Mouse (Mus musculus) layer of hippocampus, adult 9-10 months (tissue): ENCODE measurements around the gene Acot8.
"Not testable (repeated sequence)": the region's sequence is repeated elsewhere in the genome, so short reads cannot be mapped to it uniquely, and the experiment has no call there.

Experiments
- DNase-seq: peaks from one replicate; pipeline ENCODE4 v3.0.0; 2022; ENCODE audit warnings: low spot score

The Acot8 gene

DNA sequence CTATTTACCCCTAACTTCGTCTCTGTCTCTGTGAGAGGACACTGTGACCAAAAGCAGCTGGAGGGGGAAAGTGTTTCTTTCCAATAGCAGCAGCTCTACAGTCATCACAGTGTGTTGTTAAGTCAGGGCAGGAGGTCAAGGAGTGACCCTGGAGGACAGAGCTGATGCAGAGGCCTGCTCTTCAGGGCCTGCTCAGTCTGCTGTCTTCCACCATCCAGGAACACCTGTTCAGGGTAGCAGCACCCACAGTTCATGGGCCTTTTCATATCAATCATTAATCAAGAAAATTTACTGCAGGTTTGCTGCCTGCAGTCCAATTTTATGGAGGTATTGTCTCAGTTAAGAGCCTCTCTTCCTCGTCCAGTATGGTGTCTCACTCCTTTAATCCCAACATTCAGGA, 8.9 kb upstream of the Acot8 start:
- no peak for DNase-seq

DNA sequence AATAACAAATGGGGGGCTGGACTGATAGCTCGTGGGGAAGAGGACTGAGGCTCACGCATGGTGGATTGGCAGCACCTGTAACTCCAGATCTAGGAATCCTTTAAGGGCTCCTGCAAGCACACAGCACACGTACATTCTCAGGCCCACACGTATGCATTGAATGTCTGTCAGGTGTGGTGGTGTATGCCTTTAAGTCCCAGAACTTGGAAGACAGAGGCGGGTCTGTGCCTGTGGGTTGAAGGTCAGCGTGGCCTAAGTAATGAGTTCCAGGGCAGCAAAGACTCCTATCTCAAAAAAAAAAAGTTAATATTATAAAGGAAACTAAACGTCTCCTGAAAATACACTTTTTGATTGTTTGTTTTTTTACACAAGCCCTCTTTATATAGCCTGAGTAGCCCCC, 1.9 kb upstream of the Acot8 start:
- DNase-seq = no peak

DNA sequence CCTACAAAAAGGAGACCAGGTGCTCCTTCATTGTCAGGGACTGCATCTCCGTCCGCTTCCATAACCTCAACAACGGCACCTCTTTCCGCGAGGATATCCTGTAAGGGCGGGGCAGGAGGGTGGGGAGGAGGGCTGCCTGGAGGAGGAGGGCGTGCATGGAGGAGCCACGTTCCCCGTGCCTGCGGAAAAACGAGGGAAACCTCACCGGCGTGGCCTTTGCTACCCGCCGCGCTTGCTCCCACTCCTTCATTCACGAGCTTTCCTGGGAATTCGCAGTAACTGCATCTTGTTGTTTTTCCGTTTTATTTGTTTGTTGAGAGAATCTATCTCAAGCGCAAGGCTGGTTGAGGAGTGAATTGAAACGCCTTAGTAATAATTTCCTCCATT, 643 bp upstream of the Acot8 start:
- no peak for DNase-seq

DNA sequence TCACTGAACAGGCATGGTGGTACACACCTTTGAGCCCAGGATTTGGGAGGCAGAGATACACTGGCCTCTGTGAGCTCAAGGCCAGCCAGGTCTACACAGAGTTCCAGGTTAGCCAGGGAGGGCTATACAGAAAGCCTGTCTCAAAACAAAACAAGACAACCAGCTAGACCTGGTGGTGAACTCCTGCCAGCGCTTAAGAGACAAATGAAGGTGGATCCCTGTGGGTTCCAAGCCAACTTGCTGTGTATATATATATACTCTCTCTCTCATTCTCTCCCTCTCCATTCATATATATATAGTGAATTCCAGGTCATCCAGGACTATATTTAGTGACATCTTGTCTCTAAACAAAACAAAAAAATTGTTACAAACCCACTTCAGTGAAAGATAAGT, 765 bp downstream of the Acot8 start:
- no peak for DNase-seq

DNA sequence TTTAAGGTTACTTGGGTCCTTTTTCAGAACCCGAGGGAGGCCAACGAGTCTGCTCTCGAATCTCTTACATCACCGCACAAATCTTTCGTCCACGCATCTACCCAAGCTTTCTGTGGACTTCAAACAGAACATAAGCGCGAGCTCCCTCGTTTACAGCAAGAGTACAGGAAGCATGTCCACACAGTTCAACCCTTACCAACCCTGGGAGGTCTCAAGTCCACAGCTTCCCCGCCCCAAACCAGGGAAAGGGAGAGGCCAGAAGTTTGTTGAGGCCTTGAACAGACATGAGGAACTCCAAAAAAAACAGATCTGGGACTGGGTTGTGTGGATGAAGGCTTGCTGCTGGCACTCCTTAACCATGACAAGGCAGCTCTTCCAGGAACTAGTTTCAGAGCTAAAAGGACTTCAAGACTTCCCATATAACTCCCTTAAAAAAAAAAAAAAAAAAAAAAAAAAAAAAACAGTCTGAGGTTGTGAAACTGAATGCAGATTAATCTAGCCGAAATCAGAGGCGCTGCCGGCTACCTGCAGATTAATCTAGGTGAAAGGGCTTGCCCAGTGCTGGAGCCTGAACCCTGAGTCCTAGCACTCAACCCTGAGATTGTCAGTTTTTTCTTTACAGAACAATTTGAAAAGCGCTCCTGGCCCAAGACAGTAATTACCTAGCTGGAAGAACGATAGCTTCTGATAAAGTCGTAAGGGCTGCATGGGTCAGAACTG, 1.3 kb downstream of the Acot8 start:
- DNase-seq = no peak

DNA sequence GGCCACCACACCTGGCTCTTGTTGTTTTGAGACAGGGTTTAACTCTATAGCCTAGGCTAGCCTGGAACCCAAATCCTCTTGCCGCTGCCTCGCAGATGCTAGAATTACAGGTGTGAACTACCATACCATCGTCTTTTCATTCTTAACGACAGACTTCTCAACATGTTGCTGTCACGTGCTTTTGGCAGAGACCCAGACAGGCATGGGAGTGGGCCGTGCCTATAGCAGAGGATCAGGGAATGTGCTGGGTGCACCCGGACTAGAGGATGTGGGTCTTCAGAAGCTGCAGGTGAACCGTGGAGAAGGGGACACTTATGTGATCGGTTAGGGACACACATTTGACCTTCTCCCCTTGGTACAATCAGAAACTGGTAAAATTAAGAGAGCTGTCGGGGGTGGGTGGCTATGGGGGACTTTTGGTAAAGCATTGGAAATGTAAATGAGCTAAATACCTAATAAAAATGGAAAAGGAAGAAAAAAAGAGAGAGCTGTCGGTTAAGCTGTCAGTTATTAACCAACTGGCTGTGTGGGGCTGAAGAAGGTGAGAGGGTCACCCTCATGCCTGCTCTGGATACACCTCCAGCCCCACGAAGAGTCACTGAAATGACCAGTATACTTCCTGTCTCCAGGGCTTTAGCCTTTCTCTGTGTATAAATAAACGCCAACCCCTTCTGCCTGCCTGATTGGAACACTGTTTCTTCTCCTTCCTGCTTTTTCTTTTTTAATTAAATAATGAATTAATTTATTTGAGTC, 4.3 kb downstream of the Acot8 start:
- DNase-seq = no peak

DNA sequence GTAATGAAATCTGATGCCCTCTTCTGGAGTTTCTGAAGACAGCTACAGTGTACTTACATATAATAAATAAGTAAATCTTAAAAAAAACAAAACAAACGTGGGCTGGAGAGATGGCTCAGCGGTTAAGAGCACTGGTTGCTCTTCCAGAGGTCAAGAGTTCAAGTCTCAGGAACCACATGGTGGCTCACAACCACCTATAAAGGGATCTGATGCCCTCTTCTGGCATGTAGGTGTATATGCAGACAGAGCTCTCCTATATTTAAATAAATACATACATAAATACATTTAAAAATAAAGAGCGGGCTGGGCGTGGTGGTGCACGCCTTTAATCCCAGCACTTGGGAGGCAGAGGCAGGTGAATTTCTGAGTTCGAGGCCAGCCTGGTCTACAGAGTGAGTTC, 6.1 kb downstream of the Acot8 start:
- DNase-seq = not testable (repeated sequence)

DNA sequence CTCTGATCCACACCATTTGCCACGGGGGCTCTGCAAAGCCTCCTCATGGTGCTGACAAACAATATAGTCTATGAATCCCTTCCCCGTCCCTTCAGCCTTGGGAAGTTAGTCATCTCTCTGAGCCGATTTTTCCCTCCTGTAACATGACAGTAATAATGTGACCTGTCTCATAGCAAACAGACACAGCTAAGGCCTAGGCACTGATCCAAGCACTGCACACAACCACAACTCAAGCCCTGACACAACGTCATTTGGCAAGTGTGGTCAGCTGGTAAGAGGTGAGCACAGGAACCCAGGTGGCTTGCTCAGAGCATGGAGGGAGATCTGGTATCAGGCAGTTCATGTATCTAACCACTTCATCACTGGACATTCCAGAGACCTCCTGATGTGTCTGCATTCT, 8.8 kb downstream of the Acot8 start:
- DNase-seq = no peak

DNA sequence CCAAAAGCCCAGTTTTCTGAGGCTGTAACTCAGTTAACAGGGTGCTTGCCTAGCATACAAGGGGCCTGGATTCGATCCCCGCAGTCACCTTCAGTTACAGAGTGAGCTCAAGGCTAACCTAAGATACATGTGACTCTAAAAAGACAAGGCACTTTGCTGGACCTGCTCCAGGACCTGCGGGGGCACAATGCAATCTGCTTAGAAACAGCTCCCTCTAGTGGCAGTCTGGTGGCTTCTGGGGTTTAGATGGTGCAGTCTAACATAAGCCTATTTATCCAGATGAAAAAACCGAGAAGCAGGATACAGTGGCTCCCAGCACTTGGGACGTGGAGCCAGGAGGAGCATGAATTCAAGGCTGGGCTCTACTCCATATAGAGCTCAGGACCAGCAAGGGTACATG, 10.4 kb downstream of the Acot8 start:
- DNase-seq = peak; percentile 79

DNA sequence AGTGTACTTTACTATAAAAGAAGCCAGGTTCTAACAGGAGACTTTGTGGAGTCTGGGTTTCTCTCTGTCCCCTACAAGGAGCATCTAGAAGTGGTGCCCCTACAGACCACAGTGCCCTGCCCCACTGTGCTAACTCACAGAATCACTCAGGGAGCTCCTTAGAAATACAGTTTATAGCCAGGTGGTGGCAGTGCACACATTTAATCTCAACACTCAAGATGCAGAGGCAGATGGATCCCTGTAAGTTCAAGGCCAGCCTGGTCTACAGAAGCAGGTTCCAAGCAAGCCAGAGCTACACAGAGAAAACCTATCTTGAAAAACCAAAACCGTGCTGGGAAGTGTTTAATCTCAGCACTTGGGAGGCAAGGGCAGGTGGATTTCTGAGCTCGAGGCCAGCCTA, 10.9 kb downstream of the Acot8 start:
- no peak for DNase-seq

DNA sequence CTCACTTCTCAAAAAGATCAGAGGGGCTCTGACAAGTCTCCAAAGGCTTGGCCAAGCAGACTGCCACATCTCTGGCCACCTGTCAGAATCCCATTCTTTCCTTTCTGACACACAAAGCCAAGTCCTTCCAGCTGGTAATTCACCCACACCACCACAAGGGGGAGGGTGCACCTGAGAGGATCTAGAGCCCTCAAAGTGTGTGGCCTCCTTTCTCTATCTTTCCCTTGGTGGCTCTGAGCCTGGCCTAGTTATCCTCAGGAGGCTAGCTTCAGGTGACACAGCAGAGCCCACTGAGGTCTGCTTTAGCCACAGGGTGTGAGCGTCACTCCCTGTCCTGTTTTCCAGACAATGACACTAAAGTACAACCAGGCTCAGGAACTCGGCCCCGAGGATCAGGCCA, 11.4 kb downstream of the Acot8 start:
- DNase-seq = no peak

DNA sequence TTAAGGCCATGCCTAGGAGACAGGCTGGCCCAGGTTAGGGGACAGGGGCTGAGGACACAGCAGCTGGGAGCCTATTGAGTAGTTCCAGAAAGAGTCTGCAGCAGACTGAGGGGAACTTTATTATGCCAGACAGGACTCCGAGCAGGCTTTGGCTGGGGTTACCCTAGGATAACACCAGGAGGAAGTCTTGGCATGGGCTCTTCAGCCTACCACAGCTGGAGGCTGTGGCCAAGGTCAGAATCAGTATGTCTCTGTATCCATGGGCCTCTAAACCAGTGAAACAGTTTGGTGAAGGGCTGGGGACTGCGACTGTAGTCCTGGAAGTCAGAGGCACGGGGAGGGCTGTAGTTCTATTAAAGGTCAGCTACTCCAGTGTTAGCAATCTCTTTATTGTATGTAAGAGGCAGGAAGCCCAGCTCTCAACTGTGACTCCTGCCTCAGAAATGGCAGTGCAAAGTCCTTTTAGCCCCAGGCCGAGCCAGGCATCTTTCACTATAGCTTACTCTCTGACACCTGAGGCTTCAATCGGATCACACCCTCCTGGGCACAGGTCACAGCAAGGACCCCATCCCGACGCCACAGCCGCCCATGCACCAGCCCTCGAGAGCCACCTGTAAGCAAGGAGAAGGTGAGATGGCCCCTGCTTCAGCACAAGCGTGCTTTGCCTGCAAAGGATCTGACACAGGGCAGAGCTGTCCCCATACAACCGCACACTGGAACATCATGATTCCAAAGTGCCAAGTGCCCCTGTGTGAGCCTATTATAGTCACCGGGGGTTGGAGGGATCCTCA, 12.1 kb downstream of the Acot8 start:
- no peak for DNase-seq

DNA sequence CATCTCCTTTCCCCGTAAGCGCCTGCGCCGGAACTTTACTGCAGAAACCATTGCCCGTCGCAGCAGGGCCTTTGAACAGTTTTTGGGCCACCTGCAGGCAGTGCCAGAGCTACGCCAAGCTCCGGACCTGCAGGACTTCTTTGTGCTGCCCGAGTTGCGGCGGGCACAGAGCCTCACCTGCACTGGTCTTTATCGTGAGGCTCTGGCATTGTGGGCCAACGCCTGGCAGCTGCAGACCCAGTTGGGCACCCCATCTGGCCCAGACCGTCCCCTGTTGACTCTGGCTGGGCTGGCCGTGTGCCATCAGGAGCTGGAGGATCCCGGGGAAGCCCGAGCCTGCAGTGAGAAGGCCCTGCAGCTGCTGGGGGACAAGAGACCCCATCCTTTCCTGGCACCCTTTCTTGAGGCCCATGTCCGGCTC, 12.8 kb downstream of the Acot8 start:
- DNase-seq = no peak

DNA sequence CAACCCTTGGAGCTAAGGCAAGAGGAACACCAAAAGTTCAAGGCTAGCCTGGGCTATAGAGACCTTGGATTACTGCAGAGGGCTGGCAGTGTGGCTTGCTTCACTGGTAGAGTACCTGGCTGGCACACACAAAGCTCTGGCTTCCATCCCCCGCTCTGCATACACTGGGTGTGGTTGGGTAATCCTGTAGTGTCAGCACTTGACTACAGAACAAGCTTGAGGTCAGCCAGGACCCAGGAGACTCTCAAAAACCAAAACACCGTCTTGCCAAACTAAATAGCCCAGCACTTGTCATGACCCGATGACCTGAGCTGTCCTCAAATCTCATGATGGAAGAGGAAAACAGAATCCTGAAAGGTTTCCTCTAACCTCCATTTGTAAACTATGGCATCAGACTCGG, 14.2 kb downstream of the Acot8 start:
- DNase-seq = no peak

DNA sequence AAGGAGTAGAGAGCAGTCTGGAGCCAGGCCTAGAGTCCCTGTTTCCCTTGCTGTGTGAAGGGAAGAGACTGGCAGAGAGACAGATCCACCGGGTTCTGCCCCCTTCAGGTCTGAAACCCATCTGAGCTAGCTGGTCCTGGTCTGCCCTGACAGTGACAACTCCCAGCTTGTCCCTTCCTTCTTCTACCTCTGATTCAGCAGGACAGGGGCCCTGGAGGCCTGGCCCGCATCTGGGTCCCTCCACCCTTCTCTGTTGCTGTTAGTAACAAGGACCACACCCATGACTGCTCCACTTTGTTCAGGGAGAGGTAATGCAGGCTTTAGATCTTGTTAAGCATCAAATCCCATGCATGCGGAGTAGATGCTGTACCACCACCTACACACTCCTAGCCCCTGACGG, 16.3 kb downstream of the Acot8 start:
- DNase-seq = no peak

DNA sequence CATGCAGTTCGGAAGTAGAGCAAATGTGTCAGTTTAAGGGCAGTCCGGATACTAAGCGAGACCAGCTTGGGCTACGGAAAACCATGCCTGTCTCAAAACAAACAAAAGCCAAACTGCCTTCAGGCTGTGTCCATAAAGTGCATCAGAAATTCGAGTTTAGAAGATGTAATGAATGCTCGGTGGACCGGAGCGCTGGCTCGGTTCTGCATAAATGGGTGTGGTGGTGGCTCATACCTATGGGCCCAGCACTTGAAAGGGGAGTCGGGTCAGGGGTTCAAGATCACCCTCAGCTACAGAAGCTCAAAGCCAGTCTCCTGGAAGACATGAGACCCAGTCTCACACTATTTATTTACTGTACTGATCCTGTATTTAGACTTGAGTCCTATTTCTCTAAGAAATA, 16.9 kb downstream of the Acot8 start:
- no peak for DNase-seq

DNA sequence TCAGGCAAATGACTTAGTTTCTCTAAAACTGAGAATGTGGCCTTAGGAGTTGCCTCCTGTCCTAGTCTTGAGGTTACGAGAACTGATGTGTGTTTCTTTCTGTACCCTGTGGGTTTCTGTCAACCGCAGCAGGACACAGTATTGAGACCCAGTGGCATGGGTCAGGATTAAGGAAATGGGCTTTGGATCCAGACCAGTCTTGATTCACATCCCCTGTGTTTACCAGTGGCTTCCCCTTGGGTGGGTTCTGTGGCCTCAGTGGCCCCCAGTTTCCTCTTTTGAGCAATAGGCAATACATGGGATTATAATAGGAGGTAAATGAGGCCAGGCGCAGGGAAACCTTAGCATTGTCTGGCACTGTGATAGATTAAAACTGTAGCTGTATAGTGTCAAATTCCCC, 17.6 kb downstream of the Acot8 start:
- no peak for DNase-seq

DNA sequence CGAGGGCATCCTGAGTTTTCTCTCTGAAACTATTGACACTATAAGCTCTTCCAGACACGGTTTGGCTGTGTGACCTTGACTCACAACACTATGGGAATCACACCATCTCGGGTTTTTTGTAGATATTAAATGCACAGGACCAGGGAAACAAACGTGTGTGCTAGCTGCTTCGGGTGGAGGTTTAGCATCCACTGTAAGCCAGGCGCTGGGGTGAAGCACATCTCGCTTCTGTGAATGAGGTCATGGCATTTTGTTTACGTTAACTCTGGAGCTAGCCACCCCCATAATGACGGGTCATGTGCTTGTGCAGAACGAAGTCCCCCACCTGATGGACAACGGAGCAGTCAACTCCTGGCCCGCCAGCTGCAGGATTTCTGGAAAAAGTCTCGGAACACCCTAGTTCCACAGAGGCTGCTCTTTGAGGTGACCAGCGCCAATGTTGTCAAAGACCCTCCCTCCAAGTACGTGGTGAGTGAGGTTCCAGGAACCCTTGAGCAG, 18.2 kb downstream of the Acot8 start:
- no peak for DNase-seq

DNA sequence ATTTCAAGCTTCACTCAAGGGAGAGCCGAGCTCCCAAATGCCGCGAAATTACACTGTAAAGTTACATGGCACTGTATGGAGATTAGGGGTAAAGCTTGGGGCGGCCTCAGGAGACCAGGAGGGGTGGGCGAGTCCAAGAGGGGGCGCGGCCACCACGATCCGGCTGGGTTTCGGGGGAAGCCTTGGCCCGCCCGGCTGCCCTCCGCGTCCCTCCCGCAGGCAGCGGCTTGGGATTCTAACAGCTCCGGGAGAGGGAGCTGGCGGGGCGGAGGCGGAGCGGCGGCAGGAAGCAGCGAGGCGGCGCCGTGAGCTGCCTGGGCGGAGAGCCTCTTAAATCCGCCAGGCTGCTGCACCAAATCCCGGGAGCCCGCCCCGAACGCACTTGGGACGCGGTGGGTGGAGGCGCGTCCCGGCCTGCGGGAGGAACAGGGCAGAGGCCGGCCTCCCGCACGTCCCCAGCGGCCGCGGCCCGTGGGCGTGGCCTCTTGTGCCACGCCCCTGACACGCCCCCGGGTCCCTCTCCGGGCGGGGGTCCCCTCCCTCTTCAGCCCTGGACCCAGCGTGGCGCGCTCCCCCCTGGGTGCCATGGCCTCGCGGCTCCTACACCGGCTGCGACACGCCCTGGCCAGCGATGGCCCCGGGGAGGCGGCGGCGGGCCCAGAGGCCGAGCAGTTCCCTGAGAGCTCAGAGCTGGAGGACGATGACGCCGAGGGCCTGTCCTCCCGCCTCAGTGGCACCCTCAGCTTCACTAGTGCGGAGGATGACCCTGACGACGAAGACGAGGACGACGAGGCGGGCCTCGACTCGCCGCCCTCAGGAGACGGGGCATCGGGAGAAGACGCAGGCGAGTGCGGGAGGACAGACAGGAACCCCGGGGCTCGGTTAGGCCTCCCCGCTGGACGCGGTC, 18.9 kb downstream of the Acot8 start, which contains the start of gene Snx21:
Snx21 (plus strand) TSS at position 343 of the 907 bp plus-strand sequence.
- no peak for DNase-seq

DNA sequence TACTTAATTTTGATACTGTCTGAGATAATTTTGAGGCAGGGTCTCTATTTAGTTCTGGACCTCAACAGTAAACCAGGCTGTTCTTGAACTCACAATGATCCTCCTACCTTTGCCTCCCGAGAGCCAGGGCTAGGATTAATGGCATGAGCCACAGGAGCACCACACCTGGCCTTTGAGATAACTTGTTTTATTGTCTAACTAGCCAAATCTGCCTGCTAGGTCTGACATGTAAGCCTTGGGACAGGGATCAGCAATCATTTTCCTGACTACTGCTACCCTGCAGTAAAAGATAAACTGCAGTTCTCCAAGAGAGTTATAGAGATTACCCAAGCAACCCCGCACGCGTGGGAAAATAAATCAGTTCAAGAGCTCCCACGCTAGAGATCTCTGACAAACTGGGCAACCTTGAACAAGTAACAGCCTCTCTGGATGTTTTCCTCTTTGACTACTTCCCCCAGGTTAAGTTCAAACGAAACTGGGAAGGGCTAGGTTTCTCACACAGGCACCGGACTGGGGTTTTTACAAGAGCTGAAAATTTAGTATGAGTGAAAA, 19.7 kb downstream of the Acot8 start:
- no peak for DNase-seq

DNA sequence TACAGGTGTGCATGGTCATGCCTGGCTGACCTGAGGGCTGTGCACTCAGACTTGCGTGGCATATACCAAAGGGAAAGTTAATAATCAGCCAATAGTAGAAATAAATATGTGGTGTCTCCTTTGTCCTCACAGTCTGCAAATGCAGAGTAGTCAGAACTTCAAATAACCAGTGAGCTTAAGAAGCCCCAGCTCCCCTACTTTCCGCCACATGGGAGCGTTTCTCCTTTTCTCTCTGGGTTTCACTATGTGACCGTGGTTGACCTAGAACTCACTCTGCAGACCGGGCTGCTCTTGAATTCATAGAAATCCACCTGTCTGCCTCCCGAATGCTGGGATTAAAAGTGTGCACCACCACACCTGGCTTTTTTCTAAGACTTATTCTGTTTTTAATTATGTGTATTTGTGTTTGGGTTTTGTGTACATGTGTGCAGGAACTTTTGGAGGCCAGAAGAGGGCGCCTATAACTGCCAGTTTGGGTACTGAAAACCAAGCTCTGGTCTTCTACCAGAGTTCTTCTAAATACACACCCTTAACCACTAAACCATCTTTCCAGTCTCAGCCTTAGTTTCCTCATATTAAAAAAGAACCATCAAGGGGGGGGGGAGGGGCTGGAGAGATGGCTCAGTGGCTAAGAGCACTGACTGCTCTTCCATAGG, 20.6 kb downstream of the Acot8 start:
- DNase-seq = no peak
